Mouse (Mus musculus): ENCODE data around the gene Taok2. TPM values are rescaled to one million over a fixed set of nuclear protein-coding genes. Genes with fewer than 3 reads are reported as not detected.

The Taok2 gene
- total RNA-seq, 2 experiments from 2014 or later = 154 to 163 TPM

GRCm38 (mm10) chr7:126843276-126843675 is 41.2 kb downstream of the Taok2 start:
- Histone ChIP-seq H3K27ac (no peak overlapping the region), H3K4me3 (no peak overlapping the region)
- DNase-seq (ENCODE audit: low spot score in 2 of 2) = no peak
- no peak for TF ChIP-seq CTCF (conservative IDR thresholded peaks at IDR 0.05)

DNA sequence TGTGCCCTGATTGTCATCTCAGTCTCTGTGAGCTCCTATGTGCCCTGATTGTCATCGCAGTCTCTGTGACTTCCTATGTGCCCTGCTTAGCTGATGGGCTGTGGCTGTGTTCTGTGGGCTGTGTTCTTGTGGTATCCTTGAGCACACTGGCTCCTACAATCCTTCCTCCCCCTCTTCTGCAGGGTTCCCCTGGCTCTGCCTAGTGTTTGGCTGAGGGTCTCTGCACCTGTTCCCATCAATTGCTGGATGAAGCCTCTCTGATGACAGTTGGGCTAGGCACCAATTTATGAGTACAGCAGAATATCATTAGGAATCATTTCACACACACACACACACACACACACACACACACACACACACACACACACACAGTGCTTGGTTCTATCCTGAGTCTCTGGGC is 51.2 kb downstream of the Taok2 start:
- Histone ChIP-seq H3K27ac (no peak overlapping the region), H3K4me3 (no peak overlapping the region)
- no peak for TF ChIP-seq CTCF (conservative IDR thresholded peaks at IDR 0.05)
- no peak for DNase-seq (ENCODE audit: low spot score in 2 of 2)

- peak; percentile 92 for TF ChIP-seq CTCF (conservative IDR thresholded peaks at IDR 0.05)
- no peak overlapping the region for H3K27ac ChIP-seq
- peak; percentile 74 to 85 for DNase-seq (ENCODE audit: low spot score in 2 of 2)
- H3K4me3 ChIP-seq = peak overlapping the region; percentile 28
Measured at GRCm38 (mm10) chr7:126832036-126832598, 52.4 kb downstream of the Taok2 start.

DNA sequence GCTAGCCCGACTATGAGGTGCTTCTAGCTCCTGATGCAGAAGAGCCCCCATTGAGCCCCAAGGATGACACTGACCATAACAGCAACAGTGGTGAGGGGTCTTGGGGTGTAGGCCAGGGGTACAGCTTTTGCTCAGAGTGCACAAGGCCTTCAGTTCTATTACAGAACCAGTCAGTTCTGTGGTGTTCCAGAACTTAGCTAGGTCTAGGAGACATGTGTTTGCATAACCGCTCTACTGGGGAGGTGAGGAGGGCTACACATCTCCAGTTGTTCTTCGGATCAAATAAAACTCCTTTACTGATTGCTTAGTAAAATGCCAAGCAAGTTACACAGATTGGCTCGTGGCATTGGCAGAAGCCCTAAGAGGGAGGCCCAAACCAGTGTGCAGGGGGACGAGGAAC is 53.0 kb downstream of the Taok2 start, which contains the start of gene 4930451I11Rik:
Gene 4930451I11Rik, minus strand, starts transcription at position 101 of the 400 bp plus-strand sequence.
- no peak within 1 kb of the TSS for H3K27ac ChIP-seq
- peak within 1 kb of the TSS; percentile 28 for H3K4me3 ChIP-seq
- DNase-seq (ENCODE audit: low spot score in 2 of 2) = no peak
- no peak for TF ChIP-seq CTCF (conservative IDR thresholded peaks at IDR 0.05)

- DNase-seq (ENCODE audit: low spot score in 2 of 2) = no peak
- H3K27ac ChIP-seq = no peak overlapping the region
- no peak overlapping the region for H3K4me3 ChIP-seq
- no peak for TF ChIP-seq CTCF (conservative IDR thresholded peaks at IDR 0.05)
Measured at GRCm38 (mm10) chr7:126825952-126826351, 58.6 kb downstream of the Taok2 start.

DNA sequence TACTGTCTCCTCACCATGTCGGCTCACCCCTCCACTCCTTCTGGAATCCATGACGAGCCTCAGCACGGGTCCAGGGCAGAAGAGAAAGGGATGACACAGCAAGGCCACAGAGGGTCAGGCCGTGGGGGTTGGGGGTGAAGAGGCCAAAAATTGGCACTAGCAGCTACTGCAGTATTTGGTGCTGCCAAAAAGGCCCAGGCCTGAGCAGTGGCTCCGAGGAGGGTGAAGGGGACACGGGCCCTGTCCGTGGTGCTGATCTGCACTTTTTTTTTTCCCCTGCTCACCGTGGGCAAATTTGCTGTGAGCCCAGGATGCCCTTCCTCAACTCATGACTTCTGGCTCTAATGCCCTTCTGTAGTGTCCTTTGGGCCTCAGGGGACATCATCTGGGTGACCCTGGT is 59.1 kb downstream of the Taok2 start:
- no peak for TF ChIP-seq CTCF (conservative IDR thresholded peaks at IDR 0.05)
- H3K27ac ChIP-seq = no peak overlapping the region
- DNase-seq (ENCODE audit: low spot score in 2 of 2) = no peak
- H3K4me3 ChIP-seq = no peak overlapping the region

- no peak for TF ChIP-seq CTCF (conservative IDR thresholded peaks at IDR 0.05)
- peak overlapping the region; percentile 77 for H3K4me3 ChIP-seq
- H3K27ac ChIP-seq = peak overlapping the region; percentile 96; the same call in 1 of the 2 replicates
- DNase-seq (ENCODE audit: low spot score in 2 of 2) = no peak
Measured at GRCm38 (mm10) chr7:126823940-126824339, 60.6 kb downstream of the Taok2 start.

GRCm38 (mm10) chr7:126823202-126823711 is 61.2 kb downstream of the Taok2 start:
- no peak for TF ChIP-seq CTCF (conservative IDR thresholded peaks at IDR 0.05)
- peak overlapping the region; percentile 77 for H3K4me3 ChIP-seq
- H3K27ac ChIP-seq = peak overlapping the region; percentile 96
- no peak for DNase-seq (ENCODE audit: low spot score in 2 of 2)

DNA sequence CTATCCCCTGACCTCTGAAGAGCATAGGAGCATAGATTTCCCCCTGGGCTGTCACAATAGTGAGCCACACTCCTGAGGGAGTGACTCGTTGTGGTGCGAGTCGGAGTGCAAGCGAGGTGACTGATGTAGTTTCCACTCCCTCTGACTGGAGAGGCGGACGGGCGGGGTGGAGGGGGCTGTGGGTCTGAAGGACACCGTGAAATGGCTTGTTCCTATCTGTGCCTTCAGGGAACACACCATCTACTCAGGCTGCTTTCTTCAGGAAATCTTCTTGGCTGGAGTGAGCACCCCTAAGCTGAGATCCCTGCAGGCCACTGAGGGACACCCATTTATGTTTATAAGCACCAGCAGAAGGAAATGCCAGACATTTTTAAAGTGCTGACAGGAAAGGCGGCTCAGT is 61.8 kb downstream of the Taok2 start:
- peak overlapping the region; percentile 77 for H3K4me3 ChIP-seq
- no peak for TF ChIP-seq CTCF (conservative IDR thresholded peaks at IDR 0.05)
- H3K27ac ChIP-seq = peak overlapping the region; percentile 96
- no peak for DNase-seq (ENCODE audit: low spot score in 2 of 2)

GRCm38 (mm10) chr7:126821835-126822511 is 62.5 kb downstream of the Taok2 start:
- H3K4me3 ChIP-seq = no peak overlapping the region

DNA sequence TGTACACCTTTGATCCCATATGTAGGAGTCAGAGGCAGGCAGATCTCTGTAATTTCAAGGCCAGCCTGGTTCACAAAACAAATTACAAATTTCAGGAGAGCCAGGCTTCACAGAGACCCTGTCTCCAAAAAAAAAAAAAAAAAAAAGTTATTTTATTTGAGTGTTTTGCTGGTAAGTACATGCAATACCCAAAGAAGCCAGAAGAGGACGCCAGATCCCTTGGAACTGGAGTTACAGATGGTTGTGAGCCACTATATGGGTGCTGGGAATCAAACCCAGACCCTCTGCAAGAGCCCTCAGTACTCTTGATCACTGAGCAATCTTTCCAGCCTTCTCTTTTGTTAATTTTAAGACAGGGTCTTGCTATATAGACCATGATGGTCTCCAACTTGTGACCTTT is 65.7 kb downstream of the Taok2 start:
- Histone ChIP-seq H3K4me3 (no peak overlapping the region), H3K27ac (no peak overlapping the region)
- no peak for DNase-seq (ENCODE audit: low spot score in 2 of 2)
- peak; percentile 53 for TF ChIP-seq CTCF (conservative IDR thresholded peaks at IDR 0.05)

More at GRCm38 (mm10) chr7:126821835-126822511, 62.5 kb downstream of the Taok2 start:
- DNase-seq (ENCODE audit: low spot score in 2 of 2) = peak; percentile 76 to 87
- TF ChIP-seq CTCF (conservative IDR thresholded peaks at IDR 0.05) = peak; percentile 98
- H3K27ac ChIP-seq = peak overlapping the region; percentile 96

GRCm38 (mm10) chr7:126817595-126817994 is 66.9 kb downstream of the Taok2 start:
- DNase-seq (ENCODE audit: low spot score in 2 of 2) = no peak
- H3K4me3 ChIP-seq = no peak overlapping the region
- no peak overlapping the region for H3K27ac ChIP-seq
- no peak for TF ChIP-seq CTCF (conservative IDR thresholded peaks at IDR 0.05)

GRCm38 (mm10) chr7:126816494-126816893 is 68.0 kb downstream of the Taok2 start:
- no peak for TF ChIP-seq CTCF (conservative IDR thresholded peaks at IDR 0.05)
- no peak for DNase-seq (ENCODE audit: low spot score in 2 of 2)
- Histone ChIP-seq H3K4me3 (no peak overlapping the region), H3K27ac (no peak overlapping the region)
